In the genomic region with DNA sequence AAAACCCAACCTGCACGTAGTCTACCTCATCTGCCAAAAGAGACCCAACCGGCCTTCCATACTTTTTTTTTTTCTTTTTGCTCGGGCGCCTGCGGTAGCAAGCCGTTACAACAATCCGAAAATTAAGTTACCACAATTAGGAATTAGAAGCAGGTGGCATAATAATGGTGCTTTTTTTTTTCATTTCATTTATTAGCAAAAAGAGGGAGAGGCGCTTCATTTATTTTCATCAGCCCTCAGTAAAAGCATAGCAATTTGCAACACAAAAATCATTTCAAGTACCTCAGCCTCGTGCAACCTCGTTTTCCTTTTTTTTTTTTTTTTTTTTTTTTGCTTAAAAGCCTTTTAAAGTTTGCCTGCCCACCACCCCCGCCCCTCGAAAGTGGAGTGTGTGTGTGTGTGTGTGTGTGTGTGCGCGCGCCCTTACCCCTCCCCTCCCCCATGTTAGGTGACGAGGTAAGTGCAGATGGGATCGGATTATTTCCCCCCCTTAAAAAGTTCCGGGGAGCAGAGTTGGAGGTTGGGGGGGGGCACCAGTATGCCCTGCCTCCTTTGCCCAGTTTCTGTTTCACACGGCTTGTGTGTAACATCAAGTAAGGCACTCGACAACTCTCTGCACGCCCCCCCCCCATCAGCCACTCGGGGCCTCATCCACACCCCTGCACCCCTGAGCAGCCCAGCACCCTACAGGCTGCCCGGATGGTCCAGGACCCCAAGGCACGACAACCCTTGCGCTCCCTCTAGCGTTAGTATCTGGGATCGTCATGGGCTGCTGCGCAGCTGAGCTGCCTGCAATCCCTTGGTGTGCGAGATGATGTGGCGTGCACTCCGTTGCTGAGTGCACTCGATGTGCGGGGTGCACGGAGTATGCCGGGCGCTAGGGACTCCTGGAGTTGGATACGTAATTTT, we compare ENCODE assay signal across 8 mouse cellular contexts. TPM values are rescaled to one million over a fixed set of nuclear protein-coding genes. Genes with fewer than 3 reads are reported as not detected.
DNase-seq lines count a peak whose midpoint lies in the region; ATAC-seq and TF ChIP-seq lines count a peak whose summit lies in the region.

No protein-coding gene starts in this region.

- peak overlapping the region; percentile 45 for H3K4me3 ChIP-seq in lung, embryonic 14.5 days (ENCODE audit: low read depth, low read length)

- peak; percentile 82 for DNase-seq in MN1 (ENCODE audit: low spot score)
- DNase-seq in cerebellum, adult 8-10 months: peak; percentile 76
- DNase-seq in forelimb bud, embryonic 11.5 days (ENCODE audit: low read depth, low spot score): peak; percentile 93
- peak; percentile 82 to 94 for DNase-seq in layer of hippocampus, adult 8-10 months (ENCODE audit: low spot score in 2 of 2)
- DNase-seq in lung, embryonic 14.5 days: peak; percentile 98
- DNase-seq in thymus, adult 18-20 months: peak; percentile 72 to 75

- peak; percentile 86 to 90 for ATAC-seq in hematopoietic stem cell, adult 5-6 weeks (replicated peaks in 1 of 2; ENCODE audit: insufficient read depth in 1 of 2, low FRiP score in 2 of 2, low TSS enrichment in 1 of 2, low read depth in 1 of 2, poor library complexity in 2 of 2, severe bottlenecking in 2 of 2)
- ATAC-seq in lung, embryonic 14.5 days (ENCODE audit: insufficient read depth): peak; percentile 96
- peak; percentile 85 for ATAC-seq in neutrophil, adult 5-6 weeks (ENCODE audit: extremely low read depth, insufficient number of reproducible peaks, low FRiP score, poor library complexity, severe bottlenecking)

- WGBS in lung, embryonic 14.5 days: 1% methylated on average over 37 of the region's 37 CpGs

- no peaks in the 10 kb centered on the region for H3K9me3 ChIP-seq in lung, embryonic 14.5 days (ENCODE audit: low read depth, low read length)

- H3K4me1 ChIP-seq in lung, embryonic 14.5 days (ENCODE audit: insufficient read depth): no peaks in the 10 kb centered on the region

- H3K27ac ChIP-seq in lung, embryonic 14.5 days (ENCODE audit: low read depth): no peak overlapping the region

- peak overlapping the region; percentile 83 for H3K4me2 ChIP-seq in lung, embryonic 14.5 days

- H3K36me3 ChIP-seq in lung, embryonic 14.5 days (ENCODE audit: insufficient read depth): no peaks in the 10 kb centered on the region

- H3K27me3 ChIP-seq in lung, embryonic 14.5 days (ENCODE audit: insufficient read depth, low read length): peaks cover 29% of the 10 kb centered on the region

- TF ChIP-seq CTCF in lung, embryonic 14.5 days (IDR thresholded peaks at IDR 0.05; ENCODE audit: low read depth): peak; percentile 99

- H3K9ac ChIP-seq in lung, embryonic 14.5 days: peak overlapping the region; percentile 32

RNA-seq across cellular contexts. Expression of gene Vrk1, which starts 47.7 kb away (rescaled TPM):
- 145 and 151 TPM in 2 replicates for total RNA-seq in hematopoietic stem cell, adult 5-6 weeks (2017)
- 10 to 100 TPM; 15.5 to 21.1 (median 17.4) TPM for total RNA-seq in layer of hippocampus, adult 8-10 months (2022)
- 86.2 and 86.6 TPM in 2 replicates for polyA plus RNA-seq in lung, embryonic 14.5 days (2014; fragmentation: Nextera tagmentation; extraction: Ambion mirVana)
- 120 and 128 TPM in 2 replicates for total RNA-seq in neutrophil, adult 5-6 weeks (2017)
